Mouse (Mus musculus) midbrain, embryonic 11.5 days (tissue): Measurements from ENCODE around the gene Edem3. TPM values are rescaled to one million over a fixed set of nuclear protein-coding genes. Genes with fewer than 3 reads are reported as not detected.
A peak's percentile ranks its signal among the peaks of the same experiment; 100 is the strongest.

ENCODE experiments used
- ATAC-seq: fragments of 200-750 bp; cut with Nextera tagmentation; 2 replicates; pipeline ENCODE4 v1.8.0; 2017; ENCODE audit warnings: moderate TSS enrichment, moderate library complexity; ENCODE audit not compliant: low FRiP score
- DNase-seq: peaks from one replicate; pipeline ENCODE4 v3.0.0; 2015; ENCODE audit warnings: low spot score; ENCODE audit errors: missing footprints
- H3K27ac ChIP-seq: fragments of 300-500 bp; sonication (generic); 2 replicates; pipeline ENCODE4 v1.5.1; 2014; ENCODE audit warnings: low read depth, low read length
- H3K27me3 ChIP-seq: fragments of 300-500 bp; sonication (generic); 2 replicates; pipeline ENCODE4 v1.6.1; 2014; ENCODE audit warnings: mild to moderate bottlenecking, low read length, moderate library complexity, mixed read lengths; ENCODE audit not compliant: control insufficient read depth, insufficient read depth
- H3K36me3 ChIP-seq: fragments of 300-500 bp; sonication (generic); 2 replicates; pipeline ENCODE4 v1.6.1; 2014; ENCODE audit warnings: mild to moderate bottlenecking, low read length, moderate library complexity, mixed read lengths; ENCODE audit not compliant: control insufficient read depth, insufficient read depth
- H3K4me1 ChIP-seq: fragments of 300-500 bp; sonication (generic); 2 replicates; pipeline ENCODE4 v1.6.1; 2014; ENCODE audit warnings: low read length; ENCODE audit not compliant: control insufficient read depth, insufficient read depth
- H3K4me2 ChIP-seq: fragments of 300-500 bp; sonication (generic); 2 replicates; pipeline ENCODE4 v1.6.1; 2014; ENCODE audit warnings: mild to moderate bottlenecking, moderate library complexity
- H3K4me3 ChIP-seq: fragments of 300-500 bp; sonication (generic); 2 replicates; pipeline ENCODE4 v1.5.1; 2014; ENCODE audit warnings: low read depth, low read length
- H3K9ac ChIP-seq: fragments of 300-500 bp; sonication (generic); 2 replicates; pipeline ENCODE4 v1.6.1; 2014; ENCODE audit warnings: low read length
- H3K9me3 ChIP-seq: fragments of 300-500 bp; sonication (generic); 2 replicates; pipeline ENCODE4 v1.6.1; 2016; ENCODE audit warnings: low read length; ENCODE audit not compliant: control insufficient read depth
- WGBS: fragments of 180-500 bp; shearing (Covaris S2); extraction: QIAGEN DNeasy Blood & Tissue Kit; methylation state at CpG from one replicate; pipeline ENCODE4 v1.1.7; 2014; 5-methylcytosine and 5-hydroxymethylcytosine counted together
- polyA plus RNA-seq: library from polyadenylated mRNA; unstranded; fragments of >200 nt; fragmentation: Nextera tagmentation; extraction: Ambion mirVana; gene quantifications from 2 replicates; pipeline ENCODE4 v1.2.1, GENCODE M21; 2014

Edem3 gene
- polyA plus RNA-seq, 1 experiment from 2014 or later: 22.0 TPM

DNA sequence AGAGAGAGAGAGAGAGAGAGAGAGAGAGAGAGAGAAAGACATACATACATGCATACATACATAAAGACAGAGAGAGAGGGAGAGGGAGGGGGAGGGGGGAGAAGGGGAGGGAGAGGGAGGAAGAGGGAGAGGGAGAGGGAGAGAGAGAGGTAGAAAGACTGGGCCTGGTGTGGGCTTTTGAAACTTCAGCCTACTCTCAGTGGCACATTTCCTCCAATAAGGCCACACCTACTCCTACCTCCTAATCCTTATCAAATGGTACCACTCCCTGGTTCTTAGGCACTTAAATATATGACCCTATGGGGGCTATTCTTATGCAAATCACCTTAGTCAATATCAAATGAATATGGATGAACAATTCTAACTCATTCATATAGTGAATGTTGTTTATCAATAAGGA, 41.5 kb upstream of the Edem3 start:
- no peak for ATAC-seq
- Histone ChIP-seq H3K9ac (no peak overlapping the region), H3K27me3 (no peaks in the 10 kb centered on the region), H3K36me3 (no peaks in the 10 kb centered on the region), H3K27ac (no peak overlapping the region), H3K4me3 (no peak overlapping the region), H3K4me2 (no peak overlapping the region), H3K4me1 (no peaks in the 10 kb centered on the region), H3K9me3 (no peaks in the 10 kb centered on the region)
- no peak for DNase-seq

DNA sequence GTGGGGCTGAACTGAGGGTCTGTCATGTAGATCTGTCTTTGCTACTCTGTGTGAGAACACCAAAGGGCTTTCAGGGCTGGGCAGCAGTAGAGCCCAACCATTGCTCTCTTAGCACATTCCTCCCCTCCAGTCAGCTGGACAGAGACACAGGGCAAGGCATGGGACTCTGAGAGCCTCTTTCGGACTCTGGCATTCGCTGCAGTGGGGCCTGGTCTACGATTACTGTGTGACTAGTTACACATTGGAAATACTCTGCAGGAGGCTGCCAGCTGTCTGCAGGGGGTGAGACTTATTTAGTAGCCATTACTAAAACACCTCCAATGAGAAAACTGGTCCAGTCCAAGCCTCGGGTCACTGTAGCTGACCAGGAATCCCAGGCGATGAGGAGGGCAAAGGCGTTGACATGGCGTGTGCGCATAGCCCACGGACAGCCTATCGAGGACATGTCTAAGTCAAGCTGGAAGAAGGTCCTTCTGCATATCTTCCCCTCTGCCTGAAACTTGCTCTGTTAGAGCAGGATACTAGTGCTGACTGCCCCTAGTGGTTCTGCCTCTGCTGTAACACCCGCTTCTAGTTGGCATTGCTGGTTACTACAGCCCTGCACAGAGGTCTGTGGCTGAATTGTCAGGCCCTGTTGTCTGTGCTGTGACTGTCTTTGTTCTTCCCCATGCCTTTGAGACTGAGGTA, 39.0 kb upstream of the Edem3 start:
- no peak for ATAC-seq
- Histone ChIP-seq H3K27me3 (no peaks in the 10 kb centered on the region), H3K4me1 (no peaks in the 10 kb centered on the region), H3K9me3 (no peaks in the 10 kb centered on the region), H3K4me3 (no peak overlapping the region), H3K36me3 (no peaks in the 10 kb centered on the region), H3K9ac (no peak overlapping the region), H3K27ac (no peak overlapping the region), H3K4me2 (no peak overlapping the region)
- DNase-seq: peak; percentile 77
- WGBS: 78% methylated on average over 11 of the region's 11 CpGs

DNA sequence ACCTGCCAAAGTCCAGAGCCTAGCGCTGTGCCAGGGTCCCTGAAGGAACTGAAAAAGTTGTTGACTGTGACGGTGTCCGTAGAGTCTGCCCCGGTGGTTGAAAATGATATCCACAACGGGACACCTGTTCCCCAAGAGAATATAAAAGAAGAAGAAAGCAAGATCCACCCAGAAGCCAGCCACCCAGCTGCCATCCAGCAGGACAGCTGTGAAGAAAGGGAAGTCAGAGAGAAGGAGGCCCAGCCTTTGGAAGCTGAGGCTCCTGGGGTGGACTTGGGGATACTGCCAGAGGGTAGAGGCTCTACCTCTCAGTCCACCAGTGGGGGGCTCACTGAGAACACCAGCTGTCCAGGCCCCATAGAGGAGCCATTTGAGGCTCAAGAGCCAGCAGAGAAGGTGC, 37.5 kb upstream of the Edem3 start:
- no peak overlapping the region for H3K4me2 ChIP-seq
- H3K9ac ChIP-seq: no peak overlapping the region
- H3K4me3 ChIP-seq: no peak overlapping the region
- DNase-seq (peak; percentile 31), ATAC-seq (no peak)
- H3K27ac ChIP-seq: no peak overlapping the region
- 95% methylated on average over 5 of the region's 5 CpGs for WGBS
- no peaks in the 10 kb centered on the region for H3K4me1 ChIP-seq
- H3K27me3 ChIP-seq: no peaks in the 10 kb centered on the region
- H3K36me3 ChIP-seq: no peaks in the 10 kb centered on the region
- H3K9me3 ChIP-seq: no peaks in the 10 kb centered on the region

- H3K4me1 ChIP-seq: no peaks in the 10 kb centered on the region
- 91% methylated on average over 8 of the region's 8 CpGs for WGBS
These were observed 36.6 kb upstream of the Edem3 start for GRCm38 (mm10) chr1:151718575-151718974.

DNA sequence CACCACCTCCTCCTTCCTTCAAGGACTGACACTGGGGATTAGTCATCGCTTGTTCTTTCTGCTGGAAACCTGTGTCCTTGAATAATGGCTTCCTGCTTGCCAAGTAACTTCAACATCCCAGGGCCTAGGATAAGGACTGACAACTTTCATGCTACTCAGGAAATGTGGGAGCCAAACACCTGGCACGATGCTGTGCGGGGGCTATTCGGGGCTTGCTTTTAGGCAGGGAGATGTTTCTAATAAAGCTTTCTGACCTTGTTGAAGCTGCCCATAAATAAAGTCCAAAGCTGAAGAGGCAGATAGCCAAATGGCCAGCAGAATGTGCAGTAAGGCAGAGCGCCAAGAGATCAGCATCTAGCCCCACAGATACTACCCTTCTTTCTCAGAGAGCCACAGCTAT, 35.3 kb upstream of the Edem3 start:
- H3K4me3 ChIP-seq: no peak overlapping the region
- H3K4me1 ChIP-seq: no peaks in the 10 kb centered on the region
- no peaks in the 10 kb centered on the region for H3K9me3 ChIP-seq
- no peaks in the 10 kb centered on the region for H3K36me3 ChIP-seq
- 92% methylated on average over 5 of the region's 5 CpGs for WGBS
- no peak overlapping the region for H3K4me2 ChIP-seq
- ATAC-seq: no peak
- DNase-seq: no peak
- H3K27me3 ChIP-seq: no peaks in the 10 kb centered on the region
- H3K9ac ChIP-seq: no peak overlapping the region
- H3K27ac ChIP-seq: no peak overlapping the region

More at GRCm38 (mm10) chr1:151718575-151718974, 36.6 kb upstream of the Edem3 start:
- Histone ChIP-seq H3K36me3 (no peaks in the 10 kb centered on the region), H3K9ac (no peak overlapping the region), H3K4me3 (no peak overlapping the region), H3K4me2 (no peak overlapping the region), H3K9me3 (no peaks in the 10 kb centered on the region), H3K27ac (no peak overlapping the region), H3K27me3 (no peaks in the 10 kb centered on the region)
- ATAC-seq: no peak
- no peak for DNase-seq

DNA sequence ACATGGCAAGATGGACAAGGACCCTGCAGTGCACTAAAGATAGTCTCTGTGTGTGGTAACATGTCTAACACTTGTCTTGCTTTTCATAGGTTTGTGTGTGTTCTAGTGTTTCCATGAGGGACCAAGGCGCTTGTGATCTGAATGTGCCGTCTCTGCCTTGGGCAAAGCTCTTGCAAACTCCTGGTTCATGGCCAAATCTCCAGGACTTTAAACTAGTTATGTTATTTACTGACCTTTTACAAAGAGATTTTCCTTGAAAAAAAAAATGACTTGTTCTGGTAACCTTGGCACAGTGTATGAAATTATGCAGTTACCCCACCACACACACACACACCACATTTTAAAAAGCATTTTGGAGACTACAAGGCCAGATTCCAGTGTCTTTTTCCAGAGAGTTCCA, 34.6 kb upstream of the Edem3 start:
- Histone ChIP-seq H3K36me3 (no peaks in the 10 kb centered on the region), H3K9me3 (no peaks in the 10 kb centered on the region), H3K4me2 (no peak overlapping the region), H3K27me3 (no peaks in the 10 kb centered on the region), H3K9ac (no peak overlapping the region), H3K4me3 (no peak overlapping the region), H3K4me1 (no peaks in the 10 kb centered on the region), H3K27ac (no peak overlapping the region)
- DNase-seq (peak; percentile 21), ATAC-seq (no peak)
- WGBS: 82% methylated on average over 2 of the region's 2 CpGs

GRCm38 (mm10) chr1:151721357-151721983, 33.7 kb upstream of the Edem3 start:
- no peak for ATAC-seq
- Histone ChIP-seq H3K27ac (no peak overlapping the region), H3K9ac (no peak overlapping the region), H3K4me1 (no peaks in the 10 kb centered on the region), H3K4me3 (no peak overlapping the region), H3K36me3 (no peaks in the 10 kb centered on the region), H3K9me3 (no peaks in the 10 kb centered on the region), H3K4me2 (no peak overlapping the region), H3K27me3 (no peaks in the 10 kb centered on the region)
- peak; percentile 33 for DNase-seq
- 87% methylated on average over 10 of the region's 10 CpGs for WGBS

- 88% methylated on average over 4 of the region's 4 CpGs for WGBS
- no peaks in the 10 kb centered on the region for H3K4me1 ChIP-seq
- H3K36me3 ChIP-seq: no peaks in the 10 kb centered on the region
- no peak for DNase-seq
- H3K9ac ChIP-seq: no peak overlapping the region
- H3K4me3 ChIP-seq: no peak overlapping the region
- H3K27ac ChIP-seq: no peak overlapping the region
- H3K27me3 ChIP-seq: no peaks in the 10 kb centered on the region
- ATAC-seq: no peak
- no peak overlapping the region for H3K4me2 ChIP-seq
- no peaks in the 10 kb centered on the region for H3K9me3 ChIP-seq
These were observed 31.4 kb upstream of the Edem3 start for GRCm38 (mm10) chr1:151723771-151724170.

- WGBS: 89% methylated on average over 2 of the region's 2 CpGs
- no peaks in the 10 kb centered on the region for H3K9me3 ChIP-seq
- H3K9ac ChIP-seq: no peak overlapping the region
- H3K4me2 ChIP-seq: no peak overlapping the region
- H3K27ac ChIP-seq: no peak overlapping the region
- no peaks in the 10 kb centered on the region for H3K36me3 ChIP-seq
- H3K4me1 ChIP-seq: no peaks in the 10 kb centered on the region
- no peaks in the 10 kb centered on the region for H3K27me3 ChIP-seq
- ATAC-seq (no peak), DNase-seq (no peak)
- H3K4me3 ChIP-seq: no peak overlapping the region
These were observed 29.6 kb upstream of the Edem3 start for GRCm38 (mm10) chr1:151725590-151725989.
